Mouse (Mus musculus) T-helper 17 cell (primary cell): ENCODE measurements at regions not wholly inside any gene's neighbourhood (a gene's known extent, or its start where the extent isn't known, plus 50 kb on each side); places are given as distances from the start of the nearest gene placed in this dataset.

Source experiments
- in situ Hi-C, 2 experiments: fragments of 300-600 bp; cut with MboI, MseI; formaldehyde crosslinking; loops; 1 replicate in 1 of 2; 2 replicates in 1 of 2; pipeline ENCODE4 v1.15.1; 2025; ENCODE audit warnings: high pct_unique_total_duplicates in 2 of 2

DNA sequence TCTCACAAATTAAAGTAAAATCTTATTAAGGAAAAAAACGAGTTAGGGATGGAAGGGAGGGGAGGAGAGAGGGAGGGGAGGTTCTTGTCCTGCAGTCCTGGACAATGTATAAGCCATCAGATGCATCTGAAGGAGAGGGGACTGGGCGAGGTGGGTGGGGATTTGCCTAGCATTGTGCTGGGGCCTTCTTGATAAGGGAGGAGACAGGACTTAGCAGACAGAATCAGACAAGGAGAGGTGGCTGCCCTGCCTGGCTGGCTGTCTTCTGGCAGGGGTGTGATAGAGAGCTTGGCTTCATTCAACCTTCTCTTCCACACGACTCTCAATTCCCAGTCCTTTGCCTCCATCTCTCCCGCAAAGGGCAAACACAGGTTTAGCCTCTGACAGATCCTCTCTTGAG is 318.9 kb downstream of the Gm49356 start:
- in situ Hi-C loops, result no loop called here

DNA sequence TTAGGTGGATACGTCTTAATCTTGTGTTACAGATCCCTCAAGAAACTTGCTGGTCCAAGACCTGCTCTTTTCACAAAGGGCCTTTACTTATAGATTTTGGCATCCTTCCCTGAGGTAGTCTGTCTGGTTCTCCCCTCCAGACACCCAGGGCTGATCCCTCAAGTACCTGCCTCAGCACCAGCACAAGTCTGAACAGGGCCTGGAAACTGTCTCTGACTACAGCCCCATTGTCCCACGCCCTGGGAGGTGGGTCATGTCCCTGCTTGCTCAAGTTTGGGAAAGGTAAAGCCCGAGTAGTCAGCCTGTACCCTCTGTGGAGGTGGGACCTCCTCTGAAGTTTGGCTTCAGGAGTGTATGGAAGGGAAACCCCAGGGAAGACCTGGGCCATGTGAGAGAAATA is 323.3 kb downstream of the Gm49356 start:
- in situ Hi-C loops, result no loop called here

DNA sequence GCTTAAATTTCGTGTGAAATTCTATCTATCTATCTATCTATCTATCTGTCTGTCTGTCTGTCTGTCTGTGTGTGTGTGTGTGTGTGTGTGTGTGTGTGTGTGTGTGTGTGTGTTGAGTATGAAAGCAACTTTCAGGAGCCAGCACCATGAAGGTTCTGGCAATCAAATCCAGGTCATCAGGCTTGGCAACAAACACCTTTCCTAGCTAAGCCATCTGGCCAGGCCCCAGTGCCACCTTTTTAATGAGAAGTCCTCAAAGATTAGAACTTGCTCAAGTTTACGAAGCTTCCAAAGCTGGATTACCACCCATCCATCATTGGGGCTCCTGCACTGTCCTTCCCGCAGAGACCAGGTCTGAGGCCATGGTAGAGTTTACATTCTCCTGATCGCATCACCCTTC is 325.0 kb downstream of the Gm49356 start:
- in situ Hi-C loops, result no loop called here

DNA sequence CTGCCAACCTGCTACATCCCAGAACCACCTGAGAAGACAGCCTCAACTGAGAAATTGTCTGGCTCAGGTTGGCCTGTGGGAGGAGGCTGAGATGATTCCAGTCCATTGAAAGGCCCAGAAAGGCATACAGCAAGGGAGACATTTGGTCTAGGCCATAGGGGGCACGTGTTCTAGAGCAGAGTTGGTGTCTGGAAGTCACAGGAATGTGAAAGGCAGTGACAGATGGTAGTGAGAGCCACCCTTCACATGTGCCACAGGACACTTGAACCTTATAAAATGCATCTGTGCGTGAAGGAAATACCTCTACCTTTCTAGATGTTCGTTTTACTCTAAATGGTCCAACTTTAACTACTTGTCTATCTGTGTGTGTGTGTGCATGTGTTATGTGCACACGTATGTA is 326.1 kb downstream of the Gm49356 start:
- in situ Hi-C loops, result no loop called here

DNA sequence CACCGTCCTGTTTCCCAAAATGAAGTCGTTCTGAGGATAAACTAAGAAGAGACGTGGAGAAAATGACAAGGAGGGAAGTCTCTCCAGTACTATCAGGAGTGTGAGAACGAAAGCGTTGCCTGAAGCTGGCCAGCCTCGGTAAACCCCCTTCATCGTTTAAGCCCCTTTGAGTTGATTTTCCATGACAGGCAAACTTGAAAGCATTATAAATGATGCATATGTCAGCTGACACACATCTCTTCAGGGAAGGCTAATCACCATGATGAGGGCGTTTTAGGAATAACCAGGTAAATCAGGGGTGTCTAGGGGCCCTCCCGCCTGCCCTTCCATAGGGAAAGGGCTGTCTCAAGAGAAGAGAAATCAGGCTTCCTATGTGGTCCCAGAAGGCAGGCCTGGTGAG is 328.4 kb downstream of the Gm49356 start:
- in situ Hi-C loops, result no loop called here

DNA sequence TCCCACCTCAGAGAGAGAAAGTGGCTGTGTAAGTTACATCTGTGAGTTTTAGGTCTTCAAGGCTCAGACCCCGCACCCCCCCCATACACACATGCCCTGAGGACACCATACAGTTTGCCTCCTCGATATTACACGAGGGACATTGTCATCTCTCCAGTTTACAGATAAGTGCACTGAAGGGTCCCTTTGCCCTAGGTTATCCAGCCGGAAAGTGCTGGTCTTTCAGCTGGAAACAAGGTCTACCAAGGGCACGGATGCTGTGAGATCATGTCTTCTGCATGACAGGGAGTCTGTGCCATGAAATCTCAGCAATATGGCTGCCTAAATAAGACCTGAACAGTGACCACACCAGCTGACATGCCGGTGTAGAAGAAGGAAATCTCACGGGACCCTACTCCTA is 329.8 kb downstream of the Gm49356 start:
- in situ Hi-C loops, result no loop called here

DNA sequence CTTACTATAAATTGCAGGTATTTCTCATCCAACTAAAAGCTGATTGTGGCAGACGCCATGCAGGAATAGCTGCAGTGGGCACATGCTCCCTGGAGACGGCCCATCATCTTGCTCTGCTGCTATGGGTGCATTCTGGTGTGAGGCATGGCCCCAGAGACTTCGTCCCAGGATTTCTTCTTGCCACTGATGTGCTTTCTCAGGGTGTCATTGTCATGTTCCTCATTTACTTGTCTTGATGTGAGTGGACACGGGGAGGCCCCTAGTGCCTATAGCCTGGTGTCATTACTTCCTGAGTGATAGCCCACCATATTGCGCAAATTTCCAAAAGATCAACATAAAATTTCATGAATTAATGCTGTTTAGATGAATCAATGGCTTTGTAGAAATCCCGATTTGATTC is 336.5 kb downstream of the Gm49356 start:
- in situ Hi-C loops, result no loop called here

DNA sequence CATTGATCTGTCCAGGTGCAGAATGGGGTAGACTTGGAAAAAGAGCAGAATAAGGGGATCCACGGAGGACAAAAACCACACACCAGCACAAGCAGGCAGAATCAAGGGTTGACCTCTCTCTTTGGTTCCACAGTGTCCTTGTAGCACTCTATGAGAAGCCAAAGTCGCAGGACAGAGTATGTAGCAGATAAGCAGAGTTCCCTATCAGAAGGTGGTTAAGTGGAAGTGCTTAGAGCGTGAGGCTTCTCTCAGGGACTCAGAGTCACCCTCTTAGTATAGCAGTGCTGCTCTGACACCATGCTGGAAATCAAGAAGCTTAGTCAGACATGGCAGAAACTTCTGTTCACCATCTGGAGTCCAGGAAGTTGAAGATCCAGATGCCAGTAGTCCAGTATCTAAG is 338.2 kb downstream of the Gm49356 start:
- in situ Hi-C loops, result no loop called here

DNA sequence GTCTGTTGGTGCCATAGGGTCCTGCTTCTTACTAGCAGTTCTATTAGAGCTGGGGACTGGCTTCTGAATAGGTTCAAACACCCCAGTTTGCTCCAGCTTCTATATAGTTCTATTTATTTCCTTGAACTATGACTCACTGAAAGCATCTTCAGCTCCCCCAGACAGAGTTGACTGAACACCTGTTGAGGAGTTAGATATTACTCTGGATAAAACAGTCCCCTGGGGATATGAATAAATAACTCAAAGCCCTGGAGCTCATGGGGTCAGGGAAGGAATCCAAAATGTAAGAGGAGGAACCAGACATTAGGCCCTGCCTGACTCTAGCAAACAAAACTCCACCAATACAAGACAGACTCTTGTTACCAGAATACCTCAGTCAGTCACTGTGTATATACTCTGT is 341.4 kb downstream of the Gm49356 start:
- in situ Hi-C loops, result no loop called here

DNA sequence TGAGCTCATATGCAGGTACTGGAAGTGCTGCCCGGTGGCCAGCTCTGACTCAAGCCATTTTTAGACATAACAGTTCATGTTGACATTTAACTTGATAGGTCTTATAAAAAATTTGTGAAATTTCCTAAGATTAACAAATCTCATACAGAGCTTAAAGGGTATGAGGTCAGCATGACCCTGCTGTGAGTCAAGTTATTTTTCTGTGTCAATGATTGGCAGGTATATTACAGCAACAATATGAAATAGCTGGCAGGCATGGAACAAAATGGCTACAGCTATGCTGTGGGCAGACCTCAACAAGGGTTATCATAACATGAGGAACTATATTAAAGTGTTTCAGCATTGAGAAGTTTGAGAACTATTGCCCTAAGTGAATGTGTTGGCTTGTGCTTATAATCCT is 342.6 kb downstream of the Gm49356 start:
- in situ Hi-C loops, result no loop called here

DNA sequence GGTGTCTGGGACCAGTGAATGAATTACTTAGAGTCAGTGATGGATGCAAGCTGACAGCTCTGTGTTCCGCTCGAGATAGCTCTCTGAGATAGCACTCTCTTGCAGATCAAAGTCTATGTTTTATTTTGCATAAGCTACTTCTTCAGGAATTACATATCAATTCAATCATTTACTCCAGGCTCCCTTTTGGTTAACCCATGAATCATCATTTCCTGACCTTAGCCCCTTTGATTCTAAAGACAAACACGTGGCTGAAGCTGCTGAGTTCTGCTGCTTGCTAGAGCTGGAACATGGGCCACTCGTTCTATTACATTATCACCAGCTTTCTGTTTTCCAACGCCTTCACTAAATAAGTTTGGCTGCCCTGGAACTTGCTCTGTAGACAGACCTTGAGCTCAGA is 343.2 kb downstream of the Gm49356 start:
- in situ Hi-C loops, result no loop called here

DNA sequence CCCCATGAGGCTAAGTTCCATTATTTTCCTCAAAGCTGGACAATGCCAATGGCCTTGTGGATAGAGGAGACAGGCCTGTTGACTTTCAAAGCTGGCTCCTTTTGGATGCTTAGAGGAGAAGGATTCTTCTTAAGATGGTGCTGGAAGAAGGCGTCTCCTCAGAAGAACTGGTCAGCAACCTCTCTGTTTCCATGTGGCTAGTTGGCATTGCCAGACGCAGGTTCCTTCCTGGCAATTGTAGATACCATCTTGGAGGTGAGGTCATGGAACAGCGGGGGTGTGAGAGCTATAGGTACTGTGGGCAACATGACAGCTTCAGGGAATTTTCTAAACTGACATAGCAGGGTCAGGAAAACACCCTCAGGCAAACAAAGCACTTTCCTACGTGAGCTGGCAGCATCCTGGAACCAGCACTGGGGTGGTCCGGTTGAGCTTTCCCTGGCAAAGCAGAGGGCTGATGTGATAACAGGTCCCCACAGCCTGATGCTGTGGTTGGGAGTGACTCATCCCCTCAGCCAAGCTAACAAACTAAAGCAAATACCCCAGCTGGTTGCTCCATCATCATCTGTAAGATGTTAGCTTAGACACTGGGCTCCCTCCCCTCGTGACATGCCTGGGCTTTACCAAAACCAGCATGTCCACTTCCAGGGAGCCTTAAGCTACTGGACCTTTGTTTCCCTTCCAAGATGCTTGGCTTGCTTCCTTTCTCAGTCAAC is 348.5 kb downstream of the Gm49356 start:
- in situ Hi-C loops, result no loop called here

DNA sequence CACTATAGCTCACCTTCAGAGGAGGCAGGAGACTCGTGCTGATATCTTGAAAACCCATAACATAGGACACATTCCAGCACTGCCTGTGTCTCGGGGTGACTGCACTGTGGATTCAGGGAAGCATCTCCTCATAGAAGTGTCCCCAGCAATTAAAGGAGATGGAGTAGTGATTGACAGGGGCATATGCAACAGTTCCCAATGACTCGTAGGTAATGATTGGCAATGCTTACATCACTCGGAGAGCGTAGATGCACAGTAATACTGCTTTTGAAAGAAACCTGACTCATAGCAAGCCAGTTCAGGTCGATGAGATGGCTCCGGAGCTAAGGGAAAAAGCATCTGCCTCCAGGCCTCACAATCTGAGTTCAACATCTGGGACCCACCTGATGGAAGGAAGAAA is 352.7 kb downstream of the Gm49356 start:
- in situ Hi-C loops, result no loop called here

DNA sequence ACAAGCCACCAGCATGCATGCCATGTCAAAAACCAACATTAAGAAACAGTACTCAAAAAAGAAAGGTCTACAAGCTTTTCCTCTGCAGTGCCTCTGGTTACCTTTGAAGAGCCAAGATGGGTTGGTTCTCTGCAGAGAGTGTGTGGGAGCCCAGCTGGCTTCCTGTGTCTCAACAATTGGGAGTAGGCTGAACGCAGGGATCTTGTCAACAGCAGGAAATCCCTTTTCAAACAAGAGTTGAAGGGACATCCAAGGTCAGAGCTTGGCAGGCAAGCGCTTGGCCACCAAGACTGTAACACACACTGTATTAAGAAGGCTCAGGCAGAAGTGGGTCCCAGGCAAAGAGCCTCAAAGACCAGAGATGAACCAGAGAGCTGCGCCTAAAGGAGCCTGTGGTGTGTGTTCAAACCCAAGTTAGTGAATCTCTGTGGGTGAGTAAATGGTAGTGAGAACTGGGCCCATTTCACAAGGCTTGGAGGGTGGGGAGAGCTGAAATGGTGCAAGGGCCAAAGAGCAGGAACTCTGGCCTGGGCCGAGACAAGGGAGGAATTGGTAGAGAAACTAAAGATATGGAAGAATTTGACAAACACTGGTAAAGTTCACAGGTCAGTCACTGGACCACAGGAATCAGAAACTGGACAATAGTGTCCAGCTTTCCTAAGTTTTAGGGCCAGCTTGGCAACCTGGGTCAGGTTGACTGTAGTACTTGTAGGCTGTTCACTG is 357.0 kb downstream of the Gm49356 start:
- in situ Hi-C loops, result no loop called here

DNA sequence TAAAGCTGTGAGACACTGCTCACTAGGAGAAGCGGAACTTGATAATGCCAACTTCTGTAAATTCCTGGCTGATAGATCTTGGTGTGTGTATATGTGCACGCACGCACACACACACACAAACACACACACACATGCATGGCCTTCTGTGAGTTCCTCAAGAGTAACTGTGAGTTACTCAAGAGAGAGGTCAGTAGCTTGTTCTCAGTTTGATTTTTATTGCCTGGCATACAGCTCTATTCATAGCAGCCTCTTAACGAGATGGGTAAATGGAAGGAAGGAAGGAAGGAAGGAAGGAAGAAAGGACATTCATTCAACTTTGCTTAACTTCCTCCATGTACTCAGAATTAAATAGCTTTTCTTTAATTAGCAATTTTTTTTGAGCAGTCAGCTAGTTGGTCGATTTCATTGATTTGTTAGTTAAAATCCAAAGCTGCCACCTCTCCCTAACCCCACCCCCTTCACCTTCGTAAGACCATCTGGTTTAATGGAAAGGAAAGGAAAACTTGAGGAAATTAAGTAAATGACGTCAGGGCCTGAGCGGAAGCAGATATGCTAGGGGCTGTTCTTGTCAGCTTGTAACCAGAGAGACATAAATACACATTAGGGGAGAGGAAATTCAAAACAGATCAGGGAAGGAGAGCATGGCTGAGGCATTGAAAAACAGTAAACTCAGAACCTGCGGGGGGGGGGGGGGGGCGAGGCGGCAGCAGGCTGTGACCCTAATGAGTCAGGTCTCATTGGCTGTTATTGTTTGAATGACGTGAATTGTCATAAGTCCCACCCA is 359.6 kb downstream of the Gm49356 start:
- in situ Hi-C loops, result no loop called here

DNA sequence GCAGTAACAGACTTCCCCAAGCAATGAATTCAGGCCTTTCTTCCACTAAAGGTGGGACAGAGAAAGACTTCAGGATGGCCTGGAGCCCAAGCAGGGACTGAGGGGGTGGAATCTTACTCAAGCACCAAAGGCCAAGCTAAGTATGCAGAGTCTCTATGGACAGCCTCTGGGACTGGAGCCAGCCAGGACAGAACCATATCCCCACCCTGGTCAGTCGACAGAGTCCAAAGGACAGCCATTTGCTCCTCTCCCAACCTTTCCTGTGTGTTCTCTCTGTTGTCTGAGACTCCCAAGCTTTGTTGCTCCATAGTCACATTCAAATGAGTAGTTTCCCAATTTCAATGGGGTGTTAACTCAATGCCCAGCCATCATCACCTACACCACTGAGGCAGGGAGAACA is 372.3 kb downstream of the Gm49356 start:
- in situ Hi-C loops, result no loop called here

DNA sequence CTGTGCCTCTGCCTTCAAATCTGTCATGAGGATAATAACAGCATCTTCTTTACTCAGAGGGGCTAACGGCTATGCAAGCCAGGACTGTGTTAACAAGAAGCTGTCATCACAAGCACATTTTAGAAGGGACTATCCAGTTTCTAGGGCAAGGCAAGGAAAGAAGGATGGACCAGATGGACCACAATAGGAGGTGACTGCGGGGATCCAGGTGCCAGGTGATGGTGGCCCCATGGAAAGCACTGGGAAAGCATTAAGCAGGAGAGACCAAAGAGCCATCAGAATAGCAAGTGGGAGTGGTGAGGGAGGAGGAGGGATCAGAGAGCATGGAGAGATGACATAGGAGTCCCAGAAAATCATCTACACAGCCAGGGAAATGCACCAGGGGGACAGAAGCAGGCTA is 373.3 kb downstream of the Gm49356 start:
- in situ Hi-C loops, result no loop called here

DNA sequence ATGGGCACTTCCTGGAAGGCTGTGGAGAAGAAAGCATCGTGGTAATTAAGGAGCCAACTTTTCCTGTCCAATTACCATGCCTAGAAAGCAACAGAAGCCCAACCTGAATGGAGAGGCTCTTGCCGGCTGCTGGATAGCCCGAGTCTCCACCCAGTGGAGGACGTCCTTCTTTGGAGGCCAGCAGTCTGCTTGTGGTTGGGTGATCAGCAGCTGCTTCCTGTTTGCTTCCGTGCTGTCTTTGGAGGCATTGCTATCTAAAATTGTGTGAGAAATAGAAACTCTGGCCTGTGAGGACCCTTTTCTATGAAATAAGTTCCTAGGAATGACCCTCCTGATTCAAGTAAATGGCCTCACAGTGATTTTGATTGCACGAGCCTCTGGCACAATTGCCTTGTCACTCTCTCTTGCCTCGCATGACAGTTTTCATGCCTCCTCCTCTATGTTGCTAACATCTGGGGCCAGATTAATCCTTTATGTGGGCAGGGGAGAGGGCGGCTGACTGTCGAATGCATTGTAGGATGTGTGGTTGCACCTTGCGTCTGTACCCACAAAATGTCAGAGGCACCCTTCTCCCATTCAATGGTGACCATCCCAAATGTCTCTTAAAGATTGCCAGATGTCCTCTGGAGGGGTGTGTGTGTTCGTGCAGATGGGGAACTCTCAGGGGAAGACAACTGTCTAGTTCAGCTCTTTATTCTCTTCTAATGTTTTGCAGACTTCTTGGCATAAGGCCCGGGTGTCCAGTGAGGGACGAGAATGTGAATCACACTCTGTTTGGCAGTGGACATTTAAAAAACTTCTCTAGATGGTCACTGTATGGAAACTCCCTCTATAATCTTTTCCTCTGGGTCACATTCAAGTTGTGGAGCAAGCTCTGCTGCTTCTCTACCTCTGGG is 374.6 kb downstream of the Gm49356 start:
- in situ Hi-C loops, result no loop called here
